Mouse (Mus musculus) cerebellum, adult 2 months (tissue): ENCODE data around the gene Gstp3.

Experiments used
- CTCF ChIP-seq: fragments of 200-500 bp; IDR thresholded peaks from 2 replicates; pipeline ENCODE4 v1.5.1; 2011; ENCODE audit warnings: low read depth, mild to moderate bottlenecking, control low read depth, low read length, moderate library complexity, borderline replicate concordance; ENCODE audit not compliant: insufficient read depth
- POLR2A ChIP-seq: fragments of 200-500 bp; IDR thresholded peaks from 2 replicates; pipeline ENCODE4 v1.6.1; 2011; ENCODE audit warnings: low read length, control low read depth, borderline replicate concordance; ENCODE audit not compliant: insufficient read depth

DNA sequence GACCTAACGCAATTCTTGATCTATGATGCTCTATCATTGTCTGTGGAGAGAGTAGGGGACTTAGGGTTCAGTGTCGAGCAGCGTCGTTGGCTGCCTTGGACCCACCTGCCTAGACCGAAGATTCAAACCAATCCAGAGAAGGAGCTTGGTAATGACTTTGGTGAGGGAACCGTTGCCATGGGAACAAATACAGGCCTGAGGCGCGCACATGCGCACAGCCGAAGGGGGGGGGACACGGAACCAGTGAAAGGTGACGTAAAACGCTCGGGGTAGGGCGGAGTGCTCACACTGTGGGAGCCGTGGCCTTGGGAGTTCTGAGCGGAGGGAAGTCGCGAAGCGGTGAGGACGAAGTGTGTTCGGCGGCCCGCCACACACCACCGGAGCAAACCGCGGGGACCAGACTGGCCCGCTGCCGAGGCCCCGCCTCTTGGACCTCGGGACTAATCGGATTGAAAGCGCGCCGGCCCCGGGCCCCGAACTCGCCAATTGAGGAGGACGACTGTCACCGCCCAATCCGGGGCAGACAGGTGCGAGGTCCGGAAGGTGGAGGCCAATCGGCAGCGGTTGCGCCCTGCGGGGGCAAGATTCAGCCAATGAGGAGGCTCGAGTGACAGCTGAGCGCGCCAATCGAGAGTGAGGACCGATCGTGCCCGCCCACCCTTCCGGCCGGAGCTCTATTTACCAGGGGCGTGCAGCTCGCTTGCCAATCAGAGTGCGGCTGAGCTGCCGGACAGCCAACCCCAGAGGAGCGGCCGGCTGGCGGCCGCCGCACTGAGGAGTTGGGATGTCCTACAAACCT is 37.5 kb upstream of the Gstp3 start, which contains the start of gene Cdk2ap2:
- TF ChIP-seq POLR2A (peak; percentile 89), CTCF (no peak)
